Mouse (Mus musculus) heart, postnatal 4 days (tissue): ENCODE measurements around the gene Slc5a2. TPM values are rescaled to one million over a fixed set of nuclear protein-coding genes. Genes with fewer than 3 reads are reported as not detected.

ENCODE experiments used
- DNase-seq: peaks from one replicate; pipeline ENCODE4 v3.0.0; 2021
- total RNA-seq, 2 experiments: library from RNA; stranded (reverse); gene quantifications; 2 replicates each; pipeline ENCODE4 v1.2.3; 2021

Gene Slc5a2
- not detected for total RNA-seq

DNA sequence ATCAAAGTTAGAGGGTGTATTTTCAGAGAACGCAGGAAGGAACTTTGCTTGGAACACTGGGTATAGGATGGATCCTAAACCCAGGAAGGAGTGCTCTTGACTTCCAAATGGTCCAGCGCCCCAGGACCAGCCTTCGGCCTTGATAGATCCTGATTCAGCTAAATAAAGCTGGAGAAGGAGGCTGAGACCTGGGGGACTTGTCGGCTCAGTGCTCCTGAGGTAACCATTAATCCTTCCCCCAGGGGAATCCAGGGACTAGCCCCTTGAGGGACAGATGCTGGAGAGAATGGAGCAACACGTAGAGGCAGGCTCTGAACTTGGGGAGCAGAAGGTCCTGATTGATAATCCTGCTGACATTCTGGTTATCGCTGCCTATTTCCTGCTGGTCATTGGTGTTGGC lies at the start of gene Slc5a2:
TSS of gene Slc5a2 (plus strand) at position 247 of the 400 bp plus-strand sequence.
- DNase-seq = no peak

DNA sequence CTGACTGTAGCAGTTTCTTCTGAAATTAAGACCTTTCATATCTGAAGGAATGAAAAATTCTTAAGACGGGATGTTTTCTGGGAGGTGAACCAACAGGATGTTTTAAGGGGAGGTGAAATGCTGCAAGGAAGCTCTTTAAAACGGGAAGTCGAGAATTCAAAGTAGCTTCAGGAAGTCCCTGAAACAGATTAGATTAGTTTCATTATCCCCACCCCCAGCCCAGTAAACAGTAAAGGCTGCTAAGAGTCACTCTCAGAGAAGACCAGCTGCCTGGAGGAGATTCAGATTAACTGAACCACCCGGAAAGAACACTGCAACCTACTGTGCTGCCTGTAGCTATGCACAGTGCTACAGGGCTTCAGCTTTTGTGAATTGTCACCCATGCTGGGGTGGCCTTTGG lies 45.5 kb upstream of the Slc5a2 start:
- DNase-seq = no peak

DNA sequence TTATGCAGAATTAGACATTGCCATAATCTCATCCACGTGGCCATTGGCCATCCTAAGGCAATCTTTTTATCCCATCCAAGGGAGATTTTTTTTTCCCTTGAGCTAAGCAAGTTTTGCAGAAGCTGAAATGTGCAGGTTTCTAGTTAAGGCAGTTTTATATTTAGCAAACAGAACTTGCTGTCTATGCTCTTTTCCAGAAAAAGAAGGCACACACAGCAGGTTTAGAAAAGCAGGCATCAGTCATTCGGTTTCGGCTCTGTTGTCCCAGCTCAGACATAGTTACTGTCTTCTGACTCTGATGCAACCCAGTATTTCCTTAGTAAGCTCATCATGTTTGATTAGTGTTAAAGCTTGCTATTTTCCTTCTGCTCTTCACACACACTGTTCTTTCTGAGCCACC lies 44.5 kb upstream of the Slc5a2 start:
- no peak for DNase-seq

DNA sequence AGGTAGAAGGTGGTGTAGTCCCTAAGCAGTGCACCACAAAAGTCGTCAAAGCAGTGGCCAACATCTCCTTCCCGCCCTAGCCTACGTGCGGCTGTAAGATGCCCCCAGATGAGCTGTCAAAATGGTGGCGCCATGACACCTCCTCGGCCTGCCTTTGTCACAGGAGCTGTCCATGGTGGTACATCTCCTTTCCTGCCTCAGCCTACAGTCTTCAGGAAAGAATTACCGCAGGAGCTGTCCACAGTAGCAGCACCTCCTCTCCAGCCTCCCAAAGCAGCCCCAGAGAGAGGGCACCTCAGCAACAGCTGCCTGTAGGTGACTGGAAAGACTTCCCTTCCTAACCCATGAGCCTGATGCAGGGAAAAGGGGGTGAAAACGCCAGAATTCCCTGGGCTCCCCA lies 33.7 kb upstream of the Slc5a2 start:
- DNase-seq = no peak

DNA sequence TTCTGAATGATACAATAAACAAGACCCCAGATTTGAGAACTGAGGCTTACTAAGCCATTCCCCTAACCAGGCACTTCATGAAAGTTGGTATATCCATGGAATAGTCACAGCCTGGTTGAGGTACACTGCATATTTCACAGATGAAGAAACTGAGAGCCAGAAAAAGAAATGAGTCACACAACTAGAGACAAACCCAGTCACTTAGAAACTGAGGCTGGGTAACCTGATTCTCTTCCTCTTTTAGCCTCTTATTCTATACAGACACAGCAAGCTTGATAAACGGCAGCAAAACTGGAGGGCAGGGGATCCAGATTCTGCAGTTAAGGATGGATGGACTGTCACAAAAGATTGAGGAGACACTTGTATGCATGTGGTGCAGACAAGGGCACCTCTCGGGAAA lies 30.7 kb upstream of the Slc5a2 start:
- no peak for DNase-seq

DNA sequence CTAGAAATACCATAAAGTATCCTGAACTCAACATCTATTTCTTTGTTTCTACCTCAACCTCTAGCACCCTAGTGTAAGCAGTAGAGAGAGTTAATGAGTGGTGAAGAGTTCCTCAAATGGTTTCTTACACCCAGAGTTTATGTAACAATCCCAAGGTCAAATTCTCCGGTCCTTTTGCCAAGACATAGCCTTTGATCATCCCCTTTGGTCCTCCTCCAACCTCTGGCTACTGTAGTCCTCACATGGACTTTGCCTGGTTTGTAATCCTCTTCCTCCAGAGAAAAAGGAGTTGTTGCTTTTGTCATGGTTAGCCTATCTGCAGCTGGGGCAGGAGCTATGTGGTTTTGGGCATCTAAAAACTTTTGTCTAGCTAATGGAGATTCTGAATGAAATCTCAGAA lies 30.0 kb upstream of the Slc5a2 start:
- DNase-seq = no peak

DNA sequence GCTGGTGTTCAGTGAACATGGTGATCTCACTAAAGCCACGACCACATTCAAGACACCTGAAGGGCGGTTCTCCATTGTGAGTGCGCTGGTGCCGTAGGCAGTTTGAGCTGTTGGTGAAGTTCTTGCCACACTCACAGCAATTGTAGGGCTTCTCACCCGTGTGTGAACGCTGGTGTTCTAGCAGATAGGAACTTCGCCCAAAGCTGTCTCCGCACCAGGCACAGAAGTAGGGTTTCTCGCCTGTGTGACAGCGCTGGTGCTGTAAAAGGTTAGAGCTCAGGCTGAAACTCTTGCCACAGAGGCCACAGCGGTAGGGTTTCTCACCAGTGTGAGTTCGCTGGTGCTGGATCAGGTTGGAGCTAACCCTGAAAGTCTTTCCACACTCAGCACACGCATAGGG lies 29.0 kb upstream of the Slc5a2 start:
- no peak for DNase-seq

DNA sequence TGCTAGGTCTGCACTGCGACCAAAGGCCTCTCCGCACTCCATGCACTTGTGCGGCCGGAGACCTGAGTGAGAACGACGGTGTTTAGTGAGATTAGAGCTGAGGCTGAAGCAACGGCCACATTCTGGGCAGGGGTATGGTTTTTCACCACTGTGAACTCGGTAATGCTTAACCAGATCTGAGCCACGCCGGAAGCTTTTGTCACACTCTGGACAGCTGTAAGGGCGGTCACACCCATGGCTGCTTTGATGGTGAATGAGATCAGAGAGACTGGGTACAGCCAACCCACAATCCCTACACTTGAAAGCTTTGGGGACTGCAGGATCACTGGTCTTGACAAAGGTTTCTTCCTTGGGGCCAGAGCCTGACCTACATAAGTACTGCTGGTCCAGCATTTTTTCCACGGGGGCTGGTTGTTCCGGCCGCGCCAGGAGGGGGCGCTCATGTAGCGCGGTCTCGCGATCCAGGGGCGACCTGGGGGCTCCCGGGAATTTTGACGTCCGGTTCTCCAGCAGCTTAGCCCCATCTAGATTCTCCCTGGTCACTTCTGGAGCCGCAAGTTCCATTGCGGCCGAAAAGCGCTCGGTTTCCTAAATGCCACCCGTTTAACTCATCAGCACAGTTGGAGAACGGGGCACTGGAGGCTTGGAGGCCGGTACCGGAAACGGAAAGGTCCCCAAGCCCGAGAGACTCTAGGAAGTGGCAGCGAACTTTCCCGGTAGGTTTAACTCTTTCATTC lies 28.4 kb upstream of the Slc5a2 start, which contains the start of gene Armc5:
TSS of gene Armc5 (plus strand) at position 487 of the 737 bp plus-strand sequence.
- DNase-seq = peak; percentile 94

DNA sequence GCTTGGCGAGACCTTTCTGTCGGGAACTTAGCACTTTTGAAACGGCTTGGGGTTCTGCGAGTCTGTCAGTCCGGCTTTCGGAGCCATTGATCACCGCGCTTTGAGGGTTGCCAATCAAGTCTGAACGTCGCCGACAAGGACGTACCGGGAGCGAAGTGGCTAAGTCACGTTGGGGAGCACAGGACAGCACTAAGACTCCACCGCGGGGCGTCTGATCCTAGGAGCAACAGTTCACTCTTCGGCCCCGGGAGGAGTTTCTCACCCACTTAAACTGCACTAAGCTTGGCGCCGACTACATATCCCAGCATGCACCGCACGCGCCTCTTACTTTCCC lies 27.9 kb upstream of the Slc5a2 start:
- DNase-seq = no peak

DNA sequence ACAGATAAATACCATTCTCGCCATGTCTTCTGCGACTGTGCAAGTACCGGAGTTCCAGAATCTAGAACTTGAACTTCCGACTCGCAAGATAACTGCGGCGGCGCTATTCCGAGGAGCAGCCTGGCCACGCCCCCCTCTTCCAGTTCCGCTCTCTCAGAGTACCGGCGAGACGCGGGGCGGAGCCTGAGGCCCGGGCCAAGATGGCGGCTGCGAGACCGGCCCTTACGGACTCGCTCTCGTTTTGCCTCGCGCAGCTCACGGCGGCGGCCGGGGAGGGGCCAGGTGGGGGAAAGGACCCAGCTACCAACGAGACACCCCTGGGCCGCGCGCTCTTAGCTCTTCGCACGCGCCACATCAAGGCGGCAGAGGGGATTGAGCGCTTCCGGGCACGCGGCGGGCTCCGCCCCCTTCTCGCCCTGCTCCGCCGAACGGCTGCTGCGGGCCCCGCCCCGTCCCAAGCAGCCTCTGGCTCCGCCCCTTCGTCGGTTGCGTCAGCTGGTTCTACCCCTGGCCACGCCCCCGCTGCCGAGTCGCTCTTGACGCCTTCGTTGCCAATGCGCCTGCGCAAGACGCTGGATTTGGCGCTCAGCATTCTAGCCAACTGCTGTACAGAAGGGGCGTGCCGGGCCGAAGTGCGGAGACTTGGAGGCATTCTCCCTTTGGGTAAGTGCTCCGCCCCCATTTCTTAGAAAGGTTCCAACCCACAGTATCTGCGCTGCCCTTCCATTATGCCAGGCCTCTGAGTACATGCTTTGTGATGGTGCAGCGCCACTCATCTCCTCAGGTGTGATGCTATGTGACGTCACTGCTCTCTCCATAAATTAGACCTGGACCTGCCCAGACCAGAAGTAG lies 27.3 kb upstream of the Slc5a2 start, which contains the start of gene 9130023H24Rik:
TSS of gene 9130023H24Rik (minus strand) at position 105 of the 852 bp plus-strand sequence.
- DNase-seq = peak; percentile 100

DNA sequence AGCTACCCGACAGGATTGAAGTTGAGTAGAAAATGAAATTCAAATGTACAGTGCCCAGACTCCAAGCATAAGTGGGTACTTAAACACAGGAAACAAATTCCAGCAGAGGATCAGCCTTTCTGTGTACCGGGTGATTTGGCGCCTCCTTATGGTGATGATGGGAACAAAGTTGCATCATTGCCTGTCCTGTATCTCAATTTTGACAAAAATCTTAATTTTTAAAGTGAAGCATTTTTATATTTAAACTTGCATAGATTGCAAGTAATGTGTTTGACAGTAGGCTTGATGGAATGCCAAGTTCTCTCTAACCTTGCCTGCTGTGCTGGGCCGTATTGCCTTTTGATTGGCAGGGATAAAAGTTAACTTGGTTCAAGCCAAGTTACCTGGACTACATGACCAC lies 26.5 kb upstream of the Slc5a2 start:
- peak; percentile 62 for DNase-seq

DNA sequence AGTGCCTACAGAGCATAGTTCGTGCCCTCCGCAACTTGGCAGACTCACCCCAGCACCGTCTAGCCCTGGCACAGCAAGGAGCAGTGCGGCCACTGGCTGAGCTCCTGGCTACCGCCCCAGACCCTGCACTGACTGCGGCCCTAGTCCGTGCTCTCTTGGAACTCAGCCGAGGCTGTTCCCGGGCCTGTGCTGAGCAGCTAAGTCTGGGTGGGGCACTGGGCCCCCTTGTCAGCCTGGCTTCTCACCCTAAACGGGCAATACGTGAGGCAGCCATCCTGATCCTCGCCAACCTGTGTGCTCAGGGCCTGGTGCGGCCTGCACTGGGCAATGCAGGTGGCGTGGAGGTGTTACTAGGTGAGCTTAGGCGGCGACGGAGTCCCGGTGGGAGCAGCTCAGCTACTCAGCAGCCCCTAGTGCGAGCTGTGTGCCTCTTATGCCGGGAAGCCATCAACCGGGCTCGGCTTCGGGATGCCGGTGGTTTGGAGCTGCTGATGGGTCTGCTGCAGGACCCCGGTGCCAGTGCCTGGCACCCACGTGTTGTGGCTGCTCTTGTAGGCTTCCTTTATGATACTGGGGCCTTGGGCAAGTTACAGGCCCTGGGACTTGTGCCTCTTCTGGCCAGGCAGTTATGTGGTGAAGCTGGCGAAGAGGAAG lies 25.2 kb upstream of the Slc5a2 start:
- no peak for DNase-seq

DNA sequence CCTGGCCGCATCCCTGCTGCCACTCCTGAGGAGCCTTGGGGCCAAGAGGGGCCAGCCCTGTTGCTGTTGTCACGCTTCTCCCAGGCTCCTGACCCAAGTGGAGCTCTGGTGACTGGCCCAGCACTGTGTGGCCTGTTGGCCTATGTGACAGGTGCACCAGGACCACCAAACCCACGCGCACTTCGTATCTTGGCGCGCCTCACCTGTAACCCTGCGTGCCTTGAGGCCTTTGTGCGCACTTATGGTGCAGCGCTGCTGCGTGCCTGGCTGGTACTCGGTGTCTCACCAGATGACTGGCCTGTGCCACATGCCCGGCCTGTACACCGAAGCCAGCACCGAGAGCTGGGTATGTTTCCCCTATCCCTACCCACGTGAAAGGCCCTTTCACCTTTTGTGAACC lies 23.1 kb upstream of the Slc5a2 start:
- no peak for DNase-seq

DNA sequence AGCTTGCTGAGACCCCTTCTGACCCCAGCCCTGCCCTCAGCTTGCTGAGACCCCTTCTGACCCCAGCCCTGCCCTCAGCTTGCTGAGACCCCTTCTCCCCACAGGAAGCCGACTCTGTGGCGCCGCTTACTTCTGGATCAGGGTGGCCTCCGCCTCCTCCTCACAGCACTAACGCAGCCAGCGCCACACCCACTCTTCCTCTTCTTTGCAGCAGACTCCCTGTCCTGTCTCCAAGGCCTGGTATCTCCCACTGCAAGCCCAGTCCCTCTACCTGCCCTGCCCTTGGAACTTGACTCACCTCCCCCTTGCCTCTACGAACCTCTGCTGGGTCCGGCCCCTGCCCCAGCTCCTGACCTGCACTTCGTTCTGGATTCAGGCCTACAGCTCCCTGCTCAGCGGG lies 21.5 kb upstream of the Slc5a2 start:
- DNase-seq = no peak

DNA sequence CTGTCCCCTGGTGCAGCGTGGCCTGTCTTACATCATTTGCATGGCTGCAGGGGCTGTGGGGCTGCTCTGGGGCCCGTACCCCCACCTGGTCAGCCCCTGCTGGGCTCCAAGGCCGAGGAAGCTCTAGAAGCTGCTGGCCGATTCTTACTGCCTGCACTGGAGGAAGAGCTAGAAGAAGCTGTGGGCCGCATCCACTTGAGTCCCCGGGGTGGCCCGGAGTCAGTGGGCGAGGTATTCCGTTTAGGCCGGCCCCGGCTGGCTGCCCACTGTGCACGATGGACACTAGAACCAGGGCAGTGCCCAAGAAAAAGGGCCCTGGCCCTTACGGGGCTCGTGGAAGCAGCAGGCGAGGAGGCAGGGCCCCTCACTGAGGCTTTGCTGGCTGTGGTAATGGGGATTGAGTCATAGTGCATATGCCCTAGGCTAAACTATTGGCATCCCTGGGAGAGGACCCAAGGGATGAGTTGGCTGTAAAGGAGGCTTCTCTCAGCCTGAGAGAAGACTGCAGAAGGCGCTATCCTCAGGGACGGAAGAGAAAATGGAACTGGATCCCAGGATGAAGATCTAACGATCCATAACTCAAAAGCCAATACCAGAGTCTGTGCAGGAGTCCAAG lies 20.9 kb upstream of the Slc5a2 start:
- no peak for DNase-seq

DNA sequence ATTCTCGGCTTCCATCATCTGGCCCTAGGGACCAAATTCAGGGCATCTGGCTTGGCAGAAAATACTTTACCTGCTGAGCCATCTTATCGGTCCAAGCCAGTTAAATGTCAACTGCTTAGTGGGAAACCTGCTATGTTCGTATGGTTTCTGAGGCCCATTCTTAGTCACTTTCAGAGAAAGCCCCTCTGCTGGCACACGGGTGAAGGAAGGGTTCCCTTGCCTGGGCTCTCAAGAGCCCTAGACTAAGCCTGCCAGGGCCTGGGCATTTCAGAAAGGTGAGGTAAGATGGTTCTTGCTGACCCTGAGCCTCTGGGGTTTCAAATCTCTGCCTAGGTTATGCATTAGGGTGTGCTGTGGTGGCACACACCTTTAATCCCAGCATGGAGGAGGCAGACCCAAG lies 19.9 kb upstream of the Slc5a2 start:
- no peak for DNase-seq

DNA sequence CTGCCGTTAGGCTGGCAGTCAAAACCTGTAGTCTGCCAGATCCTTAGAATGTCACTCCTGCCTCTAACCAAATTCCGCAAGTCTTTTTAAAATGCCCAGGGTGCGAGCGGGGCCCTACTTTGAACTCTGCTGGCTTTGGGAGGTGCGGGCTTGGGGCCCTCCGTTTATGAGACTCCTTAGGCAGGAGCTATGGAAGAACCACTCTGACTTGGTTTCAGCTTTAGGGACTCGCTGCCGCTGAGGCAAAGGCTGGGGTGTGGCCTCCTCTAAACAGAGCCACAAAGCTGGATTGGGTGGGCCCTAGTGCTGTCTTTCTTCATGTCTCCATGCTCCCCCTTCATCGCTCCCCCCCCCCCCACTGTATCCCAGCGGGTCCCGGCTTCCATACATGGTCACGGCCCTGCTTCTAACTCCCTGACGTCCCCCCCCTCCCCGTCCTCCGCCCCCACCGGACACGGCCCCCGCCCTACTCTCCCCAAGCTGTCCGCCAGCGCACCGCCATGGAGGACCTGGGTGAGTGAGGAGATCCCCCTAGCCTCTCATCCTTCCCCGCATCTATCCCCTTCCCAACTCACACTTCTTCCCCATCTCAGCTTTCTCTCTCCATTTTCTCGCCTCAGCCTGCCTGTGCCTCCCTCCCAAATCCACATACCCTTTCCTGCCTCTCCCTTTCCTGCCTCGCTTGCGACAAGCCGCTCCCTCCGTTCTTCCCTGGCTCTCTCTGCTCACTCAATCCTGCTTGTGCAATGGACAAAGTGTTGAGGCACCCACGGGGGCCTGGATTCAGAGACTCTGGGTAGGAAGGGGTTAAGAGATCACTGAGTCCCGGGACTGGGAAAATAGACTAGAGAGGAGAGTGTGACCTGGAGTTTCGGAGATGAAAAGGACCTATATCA lies 18.7 kb upstream of the Slc5a2 start, which contains the start of gene Tgfb1i1:
TSS of gene Tgfb1i1 (plus strand) at position 317 of the 896 bp plus-strand sequence.
- peak; percentile 80 for DNase-seq

DNA sequence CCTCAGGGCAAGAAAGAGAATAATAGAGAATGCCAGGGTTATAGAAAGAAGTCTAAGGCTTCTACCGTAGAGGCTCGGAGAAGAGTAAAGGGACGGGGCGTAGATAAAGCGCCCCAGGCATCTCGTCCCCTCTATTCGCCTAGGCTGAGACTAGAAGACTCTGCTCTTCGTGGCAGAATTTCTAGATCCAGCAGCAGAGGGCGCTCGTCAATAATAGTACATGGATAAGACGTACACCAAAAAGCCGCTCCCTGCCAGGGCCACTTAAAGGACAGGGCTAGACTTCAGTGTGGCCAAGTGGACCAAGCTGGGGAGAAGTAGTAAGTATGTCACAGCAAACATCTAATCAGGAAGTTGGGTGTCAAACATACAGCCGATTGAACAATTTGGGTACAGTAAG lies 18.0 kb upstream of the Slc5a2 start:
- peak; percentile 94 for DNase-seq

DNA sequence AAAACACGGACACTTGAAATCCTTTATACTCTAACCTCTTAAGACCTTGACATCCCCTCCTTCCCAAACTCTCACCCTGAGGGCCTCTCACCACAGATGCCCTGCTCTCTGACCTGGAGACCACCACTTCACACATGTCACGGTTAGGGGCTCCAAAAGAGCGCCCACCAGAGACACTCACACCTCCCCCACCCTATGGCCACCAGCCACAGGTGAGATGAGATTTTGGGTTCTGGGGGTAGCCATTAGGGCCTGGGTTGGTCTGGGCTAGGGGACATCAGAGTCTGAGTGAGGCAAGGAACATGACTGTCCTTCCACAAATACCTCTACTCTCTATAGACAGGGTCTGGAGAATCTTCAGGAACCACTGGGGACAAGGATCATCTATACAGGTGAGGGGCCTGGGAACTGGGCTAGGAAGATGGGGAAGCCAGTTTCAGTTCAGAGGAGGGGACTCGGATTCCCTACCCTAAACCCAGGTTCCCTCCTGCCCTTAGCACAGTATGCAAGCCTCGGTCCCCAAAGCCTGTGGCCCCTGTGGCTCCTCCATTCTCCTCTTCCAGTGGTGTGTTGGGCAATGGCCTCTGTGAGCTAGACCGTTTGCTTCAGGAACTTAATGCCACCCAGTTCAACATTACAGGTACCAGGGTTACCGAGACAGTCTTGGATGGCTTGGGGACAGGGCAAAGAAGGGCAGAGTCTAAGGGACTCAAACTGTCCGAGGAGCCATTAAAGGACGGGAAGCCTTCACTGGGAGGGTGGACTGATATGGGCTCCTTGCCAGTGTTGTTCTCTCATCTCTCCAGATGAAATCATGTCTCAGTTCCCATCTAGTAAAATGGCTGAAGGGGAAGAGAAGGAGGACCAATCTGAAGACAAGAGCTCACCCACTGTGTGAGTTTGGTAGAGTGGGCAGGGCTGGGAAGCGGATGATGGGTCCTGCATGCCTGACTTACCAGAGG lies 17.1 kb upstream of the Slc5a2 start:
- no peak for DNase-seq

DNA sequence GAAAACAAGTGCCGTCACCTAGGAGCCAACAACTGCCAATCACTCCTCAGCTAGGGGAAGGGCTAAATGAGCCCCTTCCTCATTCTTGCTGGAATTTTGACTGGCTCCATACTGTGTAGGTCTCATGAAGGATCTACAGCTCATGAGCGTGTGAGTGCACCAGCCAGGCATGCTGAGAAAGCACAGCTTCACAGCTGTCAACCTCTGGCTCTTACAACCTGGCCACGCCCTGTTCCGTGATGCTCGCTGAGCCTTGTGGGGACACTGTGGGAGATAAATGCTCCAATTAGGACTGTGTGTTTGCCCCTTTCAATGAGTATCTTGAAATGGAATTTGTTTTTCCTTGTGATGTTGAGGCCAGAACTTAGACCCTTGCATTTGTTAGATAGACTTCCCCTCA lies 15.5 kb upstream of the Slc5a2 start:
- no peak for DNase-seq

DNA sequence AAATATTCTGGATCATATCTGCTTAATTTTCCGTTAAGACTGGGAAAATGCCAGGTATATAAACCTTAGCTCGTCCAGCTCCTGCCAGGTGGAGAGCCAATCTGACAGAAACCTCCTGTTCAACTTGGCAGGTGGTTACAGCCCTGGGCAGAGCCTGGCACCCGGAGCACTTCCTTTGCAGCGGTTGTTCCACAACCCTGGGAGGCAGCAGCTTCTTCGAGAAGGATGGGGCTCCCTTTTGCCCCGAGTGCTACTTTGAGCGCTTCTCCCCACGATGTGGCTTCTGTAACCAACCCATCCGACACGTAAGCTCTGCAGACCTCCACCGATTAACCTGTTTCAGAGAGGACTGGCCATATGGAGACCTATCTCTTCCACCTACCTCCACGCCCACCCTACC lies 13.5 kb upstream of the Slc5a2 start:
- DNase-seq = no peak
